Mouse (Mus musculus) hematopoietic stem cell, adult 5-6 weeks (primary cell): ENCODE data around the gene Best2. TPM values are rescaled to one million over a fixed set of nuclear protein-coding genes. Genes with fewer than 3 reads are reported as not detected.

Experiments used
- ATAC-seq, 2 experiments: fragments of 125-278 bp in 1 of 2; replicated peaks in 1 of 2; 2 replicates each; pipeline ENCODE4 v1.8.0; 2016 to 2017; ENCODE audit warnings: inconsistent platforms in 2 of 2, mild to moderate bottlenecking in 2 of 2, moderate number of reproducible peaks in 2 of 2, low read depth in 1 of 2, moderate TSS enrichment in 1 of 2; ENCODE audit not compliant: low FRiP score in 2 of 2, poor library complexity in 2 of 2, severe bottlenecking in 2 of 2, insufficient read depth in 1 of 2, low TSS enrichment in 1 of 2
- total RNA-seq: library from RNA; stranded (forward); fragments of 172-1452, 232-1000 nt; gene quantifications from 2 replicates; pipeline ENCODE4 v1.2.3, GENCODE M21; 2017

The Best2 gene
- total RNA-seq, 1 experiment from 2014 or later, result not detected

- ATAC-seq, result no peak
Measured at GRCm38 (mm10) chr8:84987903-84988302, 26.4 kb downstream of the Best2 start.

- no peak for ATAC-seq
Measured at GRCm38 (mm10) chr8:84987388-84987787, 26.9 kb downstream of the Best2 start.

- ATAC-seq, result peak in 1 of 2 experiments; percentile 8; a peak in 2 of 4 replicates
Measured at GRCm38 (mm10) chr8:84986379-84986945, 27.9 kb downstream of the Best2 start.

GRCm38 (mm10) chr8:84985684-84986378, 28.5 kb downstream of the Best2 start:
- peak; percentile 60 to 63 for ATAC-seq

GRCm38 (mm10) chr8:84985049-84985683, 29.2 kb downstream of the Best2 start:
- no peak for ATAC-seq

GRCm38 (mm10) chr8:84984294-84985048, 29.9 kb downstream of the Best2 start:
- ATAC-seq, result no peak

- ATAC-seq, result no peak
Measured at GRCm38 (mm10) chr8:84982499-84983011, 31.8 kb downstream of the Best2 start.

- no peak for ATAC-seq
Measured at GRCm38 (mm10) chr8:84981644-84982498, 32.5 kb downstream of the Best2 start.

GRCm38 (mm10) chr8:84980622-84981358, 33.5 kb downstream of the Best2 start:
- ATAC-seq, result no peak

- peak; percentile 37 to 64 for ATAC-seq
Measured at GRCm38 (mm10) chr8:84979599-84980421, 34.5 kb downstream of the Best2 start.

- ATAC-seq, result peak; percentile 37 to 52
Measured at GRCm38 (mm10) chr8:84978248-84978940, 35.9 kb downstream of the Best2 start, which contains the start of gene Junb. Gene Junb (minus strand): TSS chr8:84978718.

GRCm38 (mm10) chr8:84977435-84978247, 36.7 kb downstream of the Best2 start:
- ATAC-seq, result peak in 1 of 2 experiments; percentile 4; a peak in 1 of 4 replicates

GRCm38 (mm10) chr8:84976763-84977434, 37.4 kb downstream of the Best2 start:
- ATAC-seq, result no peak
